Mouse (Mus musculus): ENCODE results near the gene Gm20388. TPM values are rescaled to one million over a fixed set of nuclear protein-coding genes. Genes with fewer than 3 reads are reported as not detected.

The Gm20388 gene
- polyA plus RNA-seq, 1 experiment from 2014 or later = not detected

- Histone ChIP-seq H3K27ac (ENCODE audit: low read length) (no peak overlapping the region), H3K9ac (ENCODE audit: low read length) (no peak overlapping the region), H3K4me1 (replicated peaks; ENCODE audit: control insufficient read depth, insufficient read depth, low read length) (peaks cover 11% of the 10 kb centered on the region), H3K36me3 (ENCODE audit: control insufficient read depth, insufficient read depth, low read length) (peaks cover 20% of the 10 kb centered on the region), H3K27me3 (ENCODE audit: control insufficient read depth, insufficient read depth, low read depth, low read length) (no peaks in the 10 kb centered on the region), H3K9me3 (ENCODE audit: control insufficient read depth, low read length) (no peaks in the 10 kb centered on the region), H3K4me3 (ENCODE audit: low read length) (no peak overlapping the region), H3K4me2 (ENCODE audit: low read depth, low read length) (no peak overlapping the region)
- ATAC-seq (ENCODE audit: low read depth) = no peak
- 56% methylated on average over 2 of the region's 2 CpGs for WGBS
Measured at GRCm38 (mm10) chr8:120096486-120096885, 185.8 kb downstream of the Gm20388 start.

GRCm38 (mm10) chr8:120100388-120101067 lies 189.9 kb downstream of the Gm20388 start:
- 0 out of 2 replicates have a peak, but pooled peaks have one; percentile 6 for ATAC-seq (ENCODE audit: low read depth)
- Histone ChIP-seq H3K9me3 (ENCODE audit: control insufficient read depth, low read length) (no peaks in the 10 kb centered on the region), H3K27ac (ENCODE audit: low read length) (peak overlapping the region; percentile 93), H3K9ac (ENCODE audit: low read length) (peak overlapping the region; percentile 93), H3K4me3 (ENCODE audit: low read length) (peak overlapping the region; percentile 89), H3K4me1 (replicated peaks; ENCODE audit: control insufficient read depth, insufficient read depth, low read length) (peaks cover 20% of the 10 kb centered on the region), H3K4me2 (ENCODE audit: low read depth, low read length) (peak overlapping the region; percentile 72), H3K27me3 (ENCODE audit: control insufficient read depth, insufficient read depth, low read depth, low read length) (no peaks in the 10 kb centered on the region), H3K36me3 (ENCODE audit: control insufficient read depth, insufficient read depth, low read length) (no peaks in the 10 kb centered on the region)
- WGBS = 4% methylated on average over 25 of the region's 25 CpGs

GRCm38 (mm10) chr8:120101068-120101972 lies 190.7 kb downstream of the Gm20388 start, which contains the start of gene Zdhhc7:
Zdhhc7 (minus strand) TSS chr8:120101482.
- peak; percentile 80 for ATAC-seq (ENCODE audit: low read depth)
- Histone ChIP-seq H3K9me3 (ENCODE audit: control insufficient read depth, low read length) (no peaks in the 10 kb centered on the region), H3K36me3 (ENCODE audit: control insufficient read depth, insufficient read depth, low read length) (no peaks in the 10 kb centered on the region), H3K27me3 (ENCODE audit: control insufficient read depth, insufficient read depth, low read depth, low read length) (no peaks in the 10 kb centered on the region), H3K4me2 (ENCODE audit: low read depth, low read length) (peak within 1 kb of the TSS; percentile 72), H3K4me3 (ENCODE audit: low read length) (peak within 1 kb of the TSS; percentile 89), H3K27ac (ENCODE audit: low read length) (peak within 1 kb of the TSS; percentile 93), H3K9ac (ENCODE audit: low read length) (peak within 1 kb of the TSS; percentile 93), H3K4me1 (replicated peaks; ENCODE audit: control insufficient read depth, insufficient read depth, low read length) (peaks cover 20% of the 10 kb centered on the region)
- under 1% methylated on average over 77 of the region's 88 CpGs for WGBS

DNA sequence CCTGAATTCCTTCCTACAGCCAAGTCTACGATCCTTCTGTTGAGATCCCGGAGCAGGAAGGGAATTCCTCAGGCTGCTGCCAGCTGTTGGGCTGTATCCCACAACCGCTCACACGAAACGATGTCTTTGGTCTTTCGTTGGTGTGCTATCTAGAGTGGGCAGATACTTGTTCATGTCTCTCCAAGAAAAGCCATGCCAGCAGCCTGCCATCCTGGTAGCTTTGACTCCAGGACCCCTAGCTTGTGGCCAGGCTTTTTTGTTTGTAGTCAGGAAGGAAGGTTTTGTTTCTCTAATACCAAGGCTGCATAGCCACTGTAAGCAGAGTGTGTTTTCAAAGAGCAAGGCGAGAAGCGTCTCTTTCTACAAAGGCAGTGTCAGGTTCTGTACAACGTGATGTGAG lies 193.3 kb downstream of the Gm20388 start:
- WGBS = 71% methylated on average over 9 of the region's 9 CpGs
- H3K36me3 ChIP-seq (ENCODE audit: control insufficient read depth, insufficient read depth, low read length) = no peaks in the 10 kb centered on the region
- no peak overlapping the region; the same call in 1 of the 2 replicates for H3K4me3 ChIP-seq (ENCODE audit: low read length)
- peaks cover 20% of the 10 kb centered on the region for H3K4me1 ChIP-seq (replicated peaks; ENCODE audit: control insufficient read depth, insufficient read depth, low read length)
- H3K9me3 ChIP-seq (ENCODE audit: control insufficient read depth, low read length) = no peaks in the 10 kb centered on the region
- no peak for ATAC-seq (ENCODE audit: low read depth)
- peak overlapping the region; percentile 65 for H3K27ac ChIP-seq (ENCODE audit: low read length)
- no peak overlapping the region for H3K9ac ChIP-seq (ENCODE audit: low read length)
- peak overlapping the region; percentile 72; the same call in 1 of the 2 replicates for H3K4me2 ChIP-seq (ENCODE audit: low read depth, low read length)
- H3K27me3 ChIP-seq (ENCODE audit: control insufficient read depth, insufficient read depth, low read depth, low read length) = no peaks in the 10 kb centered on the region

DNA sequence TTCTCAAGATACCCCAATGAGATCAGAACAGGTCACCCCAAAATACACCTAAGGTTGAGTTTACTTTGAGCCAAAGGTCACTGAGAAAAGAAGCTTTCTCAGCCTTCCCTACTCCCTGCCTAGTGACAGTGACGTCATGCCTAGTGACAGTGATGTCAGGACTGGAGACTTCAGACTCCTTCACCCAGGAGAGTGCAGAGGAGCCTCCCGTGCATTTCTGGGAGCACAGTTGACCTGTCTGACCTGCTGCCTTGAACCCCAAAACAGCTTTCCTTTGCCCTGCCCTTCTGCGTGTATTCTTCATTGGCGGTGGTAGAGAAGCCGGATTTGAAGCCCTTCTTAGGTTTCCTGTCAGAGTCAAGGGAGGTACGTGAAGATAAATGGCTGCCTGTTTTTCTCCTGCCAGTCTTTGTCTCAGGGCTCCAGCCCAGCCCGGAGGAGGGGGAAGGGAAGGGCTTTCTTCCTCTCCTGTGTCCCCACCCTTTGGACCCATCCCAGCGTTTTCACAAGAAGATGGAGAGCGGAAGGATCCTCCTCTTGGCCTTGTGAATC lies 194.2 kb downstream of the Gm20388 start:
- H3K27me3 ChIP-seq (ENCODE audit: control insufficient read depth, insufficient read depth, low read depth, low read length) = no peaks in the 10 kb centered on the region
- WGBS = 49% methylated on average over 9 of the region's 9 CpGs

DNA sequence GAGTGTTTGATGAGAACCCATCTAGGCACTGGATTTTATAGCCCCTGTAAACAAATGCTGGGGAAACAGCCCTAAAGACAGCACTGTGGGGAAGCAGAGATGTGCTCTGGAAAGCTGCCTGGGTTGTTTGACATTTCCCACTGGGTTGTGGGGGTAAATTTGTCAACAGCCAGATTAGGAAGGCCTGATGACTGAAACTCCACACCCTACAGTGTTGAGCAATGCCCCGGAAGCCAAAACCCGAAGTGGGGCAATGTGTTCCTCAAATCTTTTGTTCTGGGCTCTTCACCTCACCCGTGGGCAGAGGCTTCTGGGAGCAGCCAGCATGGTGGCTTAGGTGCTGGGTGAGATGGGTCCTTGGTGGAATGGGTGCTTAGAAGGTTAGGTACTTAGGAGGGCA lies 198.5 kb downstream of the Gm20388 start:
- no peaks in the 10 kb centered on the region for H3K9me3 ChIP-seq (ENCODE audit: control insufficient read depth, low read length)
- no peaks in the 10 kb centered on the region for H3K36me3 ChIP-seq (ENCODE audit: control insufficient read depth, insufficient read depth, low read length)
- H3K27me3 ChIP-seq (ENCODE audit: control insufficient read depth, insufficient read depth, low read depth, low read length) = no peaks in the 10 kb centered on the region; the same call in 1 of the 2 replicates
- ATAC-seq (ENCODE audit: low read depth) = no peak
- WGBS = 32% methylated on average over 3 of the region's 3 CpGs
- H3K27ac ChIP-seq (ENCODE audit: low read length) = no peak overlapping the region
- H3K9ac ChIP-seq (ENCODE audit: low read length) = no peak overlapping the region
- no peak overlapping the region for H3K4me3 ChIP-seq (ENCODE audit: low read length)
- H3K4me1 ChIP-seq (replicated peaks; ENCODE audit: control insufficient read depth, insufficient read depth, low read length) = peaks cover 7% of the 10 kb centered on the region
- no peak overlapping the region for H3K4me2 ChIP-seq (ENCODE audit: low read depth, low read length)

More for the DNA sequence above, 194.2 kb downstream of the Gm20388 start:
- Histone ChIP-seq H3K9ac (ENCODE audit: low read length) (0 out of 2 replicates have a peak overlapping the region, but pooled peaks have one; percentile 18), H3K4me2 (ENCODE audit: low read depth, low read length) (no peak overlapping the region), H3K36me3 (ENCODE audit: control insufficient read depth, insufficient read depth, low read length) (no peaks in the 10 kb centered on the region), H3K27ac (ENCODE audit: low read length) (peak overlapping the region; percentile 65), H3K4me1 (replicated peaks; ENCODE audit: control insufficient read depth, insufficient read depth, low read length) (peaks cover 16% of the 10 kb centered on the region), H3K9me3 (ENCODE audit: control insufficient read depth, low read length) (no peaks in the 10 kb centered on the region), H3K4me3 (ENCODE audit: low read length) (no peak overlapping the region)
- peak; percentile 62 for ATAC-seq (ENCODE audit: low read depth)

GRCm38 (mm10) chr8:120110966-120111365 lies 200.3 kb downstream of the Gm20388 start:
- H3K9ac ChIP-seq (ENCODE audit: low read length) = no peak overlapping the region
- WGBS = 69% methylated on average over 4 of the region's 4 CpGs
- ATAC-seq (ENCODE audit: low read depth) = no peak

DNA sequence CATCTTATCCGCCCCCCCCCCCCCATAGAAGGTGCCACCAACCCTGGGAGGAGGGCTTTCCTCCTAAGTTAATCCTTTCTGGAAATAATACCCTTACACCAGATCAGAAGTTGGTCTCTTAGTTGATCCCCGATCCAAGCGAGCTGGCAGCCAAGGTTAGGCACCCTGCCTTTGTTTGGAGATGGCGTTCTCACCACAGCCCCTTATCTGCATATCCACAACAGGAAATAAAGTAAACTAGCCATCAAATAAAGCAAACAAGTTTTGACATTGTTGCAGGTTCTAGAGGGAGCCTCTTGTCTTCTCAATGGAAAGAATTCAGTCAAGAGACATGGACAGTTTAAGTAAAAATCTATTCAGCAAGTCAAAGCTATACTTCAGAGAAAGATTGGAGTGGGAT lies 200.7 kb downstream of the Gm20388 start:
- H3K4me1 ChIP-seq (replicated peaks; ENCODE audit: control insufficient read depth, insufficient read depth, low read length) = peaks cover 11% of the 10 kb centered on the region
- peaks cover 21% of the 10 kb centered on the region for H3K27me3 ChIP-seq (ENCODE audit: control insufficient read depth, insufficient read depth, low read depth, low read length)
- no peaks in the 10 kb centered on the region for H3K9me3 ChIP-seq (ENCODE audit: control insufficient read depth, low read length)
- no peak overlapping the region for H3K4me2 ChIP-seq (ENCODE audit: low read depth, low read length)
- ATAC-seq (ENCODE audit: low read depth) = no peak
- H3K4me3 ChIP-seq (ENCODE audit: low read length) = no peak overlapping the region
- H3K27ac ChIP-seq (ENCODE audit: low read length) = no peak overlapping the region
- H3K36me3 ChIP-seq (ENCODE audit: control insufficient read depth, insufficient read depth, low read length) = no peaks in the 10 kb centered on the region
- WGBS = 38% methylated on average over 4 of the region's 4 CpGs
- H3K9ac ChIP-seq (ENCODE audit: low read length) = no peak overlapping the region

More at GRCm38 (mm10) chr8:120110966-120111365, 200.3 kb downstream of the Gm20388 start:
- Histone ChIP-seq H3K4me2 (ENCODE audit: low read depth, low read length) (no peak overlapping the region), H3K36me3 (ENCODE audit: control insufficient read depth, insufficient read depth, low read length) (no peaks in the 10 kb centered on the region), H3K27me3 (ENCODE audit: control insufficient read depth, insufficient read depth, low read depth, low read length) (peaks cover 17% of the 10 kb centered on the region), H3K4me1 (replicated peaks; ENCODE audit: control insufficient read depth, insufficient read depth, low read length) (peaks cover 11% of the 10 kb centered on the region), H3K4me3 (ENCODE audit: low read length) (no peak overlapping the region), H3K9me3 (ENCODE audit: control insufficient read depth, low read length) (no peaks in the 10 kb centered on the region), H3K27ac (ENCODE audit: low read length) (no peak overlapping the region)

- H3K9me3 ChIP-seq (ENCODE audit: control insufficient read depth, low read length) = no peaks in the 10 kb centered on the region
- H3K9ac ChIP-seq (ENCODE audit: low read length) = no peak overlapping the region
- no peak overlapping the region for H3K4me3 ChIP-seq (ENCODE audit: low read length)
- no peak overlapping the region for H3K27ac ChIP-seq (ENCODE audit: low read length)
- no peak overlapping the region for H3K4me2 ChIP-seq (ENCODE audit: low read depth, low read length)
- 65% methylated on average over 5 of the region's 5 CpGs for WGBS
- no peak for ATAC-seq (ENCODE audit: low read depth)
- H3K27me3 ChIP-seq (ENCODE audit: control insufficient read depth, insufficient read depth, low read depth, low read length) = peaks cover 22% of the 10 kb centered on the region
- no peaks in the 10 kb centered on the region for H3K36me3 ChIP-seq (ENCODE audit: control insufficient read depth, insufficient read depth, low read length)
- peaks cover 11% of the 10 kb centered on the region for H3K4me1 ChIP-seq (replicated peaks; ENCODE audit: control insufficient read depth, insufficient read depth, low read length)
Measured at GRCm38 (mm10) chr8:120112535-120112934, 201.9 kb downstream of the Gm20388 start.
